Mouse (Mus musculus) limb, embryonic 14.5 days (tissue): ENCODE data around the gene Grap. TPM values are rescaled to one million over a fixed set of nuclear protein-coding genes. Genes with fewer than 3 reads are reported as not detected.

ENCODE experiments used
- ATAC-seq: fragments of 200-750 bp; cut with Nextera tagmentation; 2 replicates; pipeline ENCODE4 v1.8.0; 2017; ENCODE audit warnings: low read depth, moderate number of reproducible peaks, moderate TSS enrichment; ENCODE audit not compliant: low FRiP score
- DNase-seq: peaks from one replicate; pipeline ENCODE4 v3.0.0-alpha.2; 2015; ENCODE audit warnings: low spot score
- H3K27ac ChIP-seq: fragments of 300-500 bp; sonication (generic); replicated peaks from 2 replicates; pipeline ENCODE4 v1.5.1; 2014; ENCODE audit warnings: low read depth, mild to moderate bottlenecking, low read length, moderate library complexity, mixed read lengths
- H3K27me3 ChIP-seq: fragments of 300-500 bp; sonication (generic); 2 replicates; pipeline ENCODE4 v1.6.1; 2014; ENCODE audit warnings: low read length, mixed read lengths; ENCODE audit not compliant: control insufficient read depth, insufficient read depth
- H3K36me3 ChIP-seq: fragments of 300-500 bp; sonication (generic); 2 replicates; pipeline ENCODE4 v1.6.1; 2014; ENCODE audit warnings: mild to moderate bottlenecking, low read length, moderate library complexity, mixed read lengths; ENCODE audit not compliant: control insufficient read depth, insufficient read depth
- H3K4me1 ChIP-seq: fragments of 300-500 bp; sonication (generic); 2 replicates; pipeline ENCODE4 v1.6.1; 2014; ENCODE audit warnings: antibody characterized with exemption, low read length, mixed read lengths; ENCODE audit not compliant: control insufficient read depth, insufficient read depth
- H3K4me2 ChIP-seq: fragments of 300-500 bp; sonication (generic); replicated peaks from 2 replicates; pipeline ENCODE4 v1.6.1; 2014; ENCODE audit warnings: low read depth, mild to moderate bottlenecking, low read length, moderate library complexity; ENCODE audit not compliant: severe bottlenecking
- H3K4me3 ChIP-seq: fragments of 300-500 bp; sonication (generic); replicated peaks from 2 replicates; pipeline ENCODE4 v1.5.1; 2014; ENCODE audit warnings: low read length
- H3K9ac ChIP-seq: fragments of 300-500 bp; sonication (generic); 2 replicates; pipeline ENCODE4 v1.6.1; 2014; ENCODE audit warnings: mild to moderate bottlenecking, low read depth, low read length, moderate library complexity; ENCODE audit not compliant: severe bottlenecking
- H3K9me3 ChIP-seq: fragments of 300-500 bp; sonication (generic); 2 replicates; pipeline ENCODE4 v1.6.1; 2016; ENCODE audit warnings: low read length; ENCODE audit not compliant: control insufficient read depth
- POLR2A ChIP-seq: fragments of 200-500 bp; IDR thresholded peaks from 2 replicates; pipeline ENCODE4 v1.8.0; 2012; ENCODE audit warnings: inconsistent platforms, mild to moderate bottlenecking, moderate library complexity, borderline replicate concordance; ENCODE audit not compliant: insufficient read depth, insufficient read length; ENCODE audit errors: extremely low read depth
- WGBS: fragments of 180-500 bp; shearing (Covaris S2); extraction: QIAGEN DNeasy Blood & Tissue Kit; methylation state at CpG from one replicate; pipeline ENCODE4 v1.1.7; 2014; 5-methylcytosine and 5-hydroxymethylcytosine counted together
- polyA plus RNA-seq, 2 experiments: library from polyadenylated mRNA; depleted of rRNA in 1 of 2; stranded (reverse) in 1 of 2; unstranded in 1 of 2; fragments of >200 nt; fragmentation: Nextera tagmentation in 1 of 2; extraction: Ambion mirVana in 1 of 2; gene quantifications; 2 replicates each; pipeline versions ENCODE4 v1.2.1 to v1.2.3; 2012 to 2014

Grap gene
- polyA plus RNA-seq, 2 experiments: 4.7 to 5.6 TPM

DNA sequence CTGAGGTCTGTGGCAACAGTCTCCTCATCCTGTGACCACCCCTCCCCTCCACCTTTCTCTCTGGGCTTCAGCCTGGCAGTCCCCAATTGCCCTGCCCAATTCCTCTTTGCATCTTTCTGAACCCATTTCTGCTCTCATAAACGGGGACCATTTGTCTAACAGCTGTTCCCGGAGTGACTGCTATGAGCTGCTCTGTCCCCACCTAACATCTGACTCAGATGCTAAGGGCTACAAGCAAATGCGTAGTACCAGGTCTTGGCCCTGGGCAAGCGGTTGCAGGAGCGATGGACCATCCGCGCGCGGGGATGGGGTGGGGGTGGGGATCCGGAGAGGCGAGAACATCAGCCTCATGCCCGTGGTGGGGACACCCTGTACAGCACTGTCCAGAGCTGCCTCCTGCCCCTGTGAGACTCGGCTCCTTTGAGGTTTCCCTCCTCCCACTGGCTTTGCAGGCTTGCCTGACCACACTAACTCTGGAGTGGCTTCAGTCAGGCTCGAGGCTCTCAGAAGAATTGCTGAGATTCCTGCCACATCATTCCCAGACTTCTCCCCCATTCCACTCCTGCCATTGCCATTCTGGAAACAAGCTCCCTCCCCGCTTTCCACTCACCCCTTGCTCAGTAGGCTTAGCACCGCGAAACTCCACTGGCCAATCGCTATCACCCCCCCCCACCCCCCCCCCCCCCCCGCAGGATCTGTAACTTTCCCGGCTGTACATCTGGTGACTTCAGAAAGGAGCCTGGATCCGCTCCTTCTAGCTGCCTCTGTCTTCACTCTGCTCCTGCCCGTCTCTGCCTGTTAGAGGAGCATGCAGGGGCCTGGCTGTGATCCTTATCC lies 37.2 kb upstream of the Grap start:
- Histone ChIP-seq H3K4me2 (peak overlapping the region; percentile 62), H3K9ac (peak overlapping the region; percentile 36; the same call in 1 of the 2 replicates), H3K4me1 (peaks cover 17% of the 10 kb centered on the region), H3K27me3 (no peaks in the 10 kb centered on the region), H3K4me3 (peak overlapping the region; percentile 25), H3K27ac (peak overlapping the region; percentile 19; the same call in 1 of the 2 replicates), H3K36me3 (no peaks in the 10 kb centered on the region), H3K9me3 (no peaks in the 10 kb centered on the region)
- peak; percentile 46 for DNase-seq
- WGBS: 8% methylated on average over 15 of the region's 22 CpGs
- TF ChIP-seq POLR2A: no peak
- peak; percentile 24; the same call in 1 of the 2 replicates for ATAC-seq

DNA sequence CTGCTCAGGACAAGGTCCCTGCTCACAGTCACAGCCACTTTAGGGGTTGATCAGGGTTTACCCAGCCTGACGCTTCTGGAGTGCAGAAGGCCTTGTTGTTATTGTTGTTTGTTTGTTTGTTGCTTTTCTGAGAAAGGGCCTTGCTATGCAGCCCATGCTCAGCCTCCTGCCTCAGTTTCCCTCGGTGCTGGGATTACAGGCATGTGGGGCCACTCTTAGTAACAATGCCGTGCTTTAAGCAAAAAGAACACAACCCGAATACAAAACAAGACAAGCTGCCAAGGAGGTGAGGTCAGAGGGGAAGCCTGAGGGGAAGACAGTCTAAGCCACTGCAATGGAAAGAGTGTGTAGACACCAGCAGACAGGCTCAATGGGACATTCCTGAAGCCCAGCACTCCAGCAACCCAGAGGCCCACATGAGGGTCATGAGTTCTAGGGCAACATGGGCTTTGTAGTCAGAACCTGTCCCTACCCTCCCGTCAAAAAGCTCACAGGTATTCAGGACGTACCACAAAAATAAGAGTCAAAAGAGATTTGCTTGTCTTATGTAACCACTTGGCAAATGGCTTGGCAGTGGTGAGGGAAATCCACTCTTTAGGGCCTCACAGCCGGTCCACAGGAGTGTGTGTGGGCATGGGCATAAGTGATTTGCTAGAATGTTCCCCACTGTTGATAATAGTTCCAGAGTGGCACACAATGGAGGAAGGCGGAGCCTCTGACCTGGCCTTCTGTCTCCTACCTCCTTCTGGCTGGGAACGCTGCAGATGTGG lies 36.4 kb upstream of the Grap start:
- ATAC-seq: no peak

DNA sequence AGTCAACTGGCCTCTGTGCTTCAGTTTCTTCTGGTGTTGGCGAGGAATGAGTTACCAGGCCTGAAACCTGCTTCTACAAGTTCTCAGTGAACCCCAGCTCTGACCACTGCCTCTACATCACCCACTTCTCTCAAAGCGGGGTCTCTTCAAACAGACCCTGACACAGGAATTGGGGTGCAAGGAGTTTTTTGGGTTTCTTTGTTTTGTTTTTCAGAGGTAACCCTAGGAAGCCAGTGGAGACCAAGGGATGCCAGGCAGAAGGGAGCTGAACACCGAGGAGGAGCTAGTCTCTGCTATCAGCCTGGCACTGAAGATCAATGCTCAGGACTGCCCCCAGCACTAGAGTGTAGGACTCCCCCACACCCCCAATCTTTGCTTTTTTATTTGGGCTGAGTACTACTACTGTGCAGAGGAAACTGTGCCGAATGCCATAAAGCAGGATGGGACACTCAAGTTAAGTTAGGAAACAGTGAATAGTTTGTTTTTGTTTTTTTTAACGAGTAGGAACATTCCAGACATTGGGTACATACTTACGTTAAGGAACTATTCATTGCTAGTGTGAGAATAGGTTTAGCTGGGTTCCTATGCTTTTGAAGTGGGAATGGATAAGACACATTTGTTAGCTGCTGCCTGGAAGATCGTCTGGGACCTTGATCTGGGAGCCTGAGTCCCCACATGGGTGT lies 35.6 kb upstream of the Grap start:
- no peaks in the 10 kb centered on the region for H3K36me3 ChIP-seq
- no peak overlapping the region for H3K9ac ChIP-seq
- no peaks in the 10 kb centered on the region for H3K27me3 ChIP-seq
- 71% methylated on average over 7 of the region's 7 CpGs for WGBS
- no peak for TF ChIP-seq POLR2A
- H3K4me2 ChIP-seq: no peak overlapping the region
- H3K9me3 ChIP-seq: no peaks in the 10 kb centered on the region
- no peak overlapping the region for H3K4me3 ChIP-seq
- ATAC-seq (no peak), DNase-seq (no peak)
- H3K27ac ChIP-seq: no peak overlapping the region
- peaks cover 17% of the 10 kb centered on the region for H3K4me1 ChIP-seq

More for the DNA sequence above, 36.4 kb upstream of the Grap start:
- Histone ChIP-seq H3K27ac (no peak overlapping the region; the same call in 1 of the 2 replicates), H3K9ac (0 out of 2 replicates have a peak overlapping the region, but pooled peaks have one; percentile 28), H3K4me2 (peak overlapping the region; percentile 62; the same call in 1 of the 2 replicates), H3K4me1 (peaks cover 17% of the 10 kb centered on the region), H3K36me3 (no peaks in the 10 kb centered on the region), H3K4me3 (no peak overlapping the region), H3K27me3 (no peaks in the 10 kb centered on the region), H3K9me3 (no peaks in the 10 kb centered on the region)
- no peak for TF ChIP-seq POLR2A
- 66% methylated on average over 9 of the region's 9 CpGs for WGBS
- DNase-seq: no peak

DNA sequence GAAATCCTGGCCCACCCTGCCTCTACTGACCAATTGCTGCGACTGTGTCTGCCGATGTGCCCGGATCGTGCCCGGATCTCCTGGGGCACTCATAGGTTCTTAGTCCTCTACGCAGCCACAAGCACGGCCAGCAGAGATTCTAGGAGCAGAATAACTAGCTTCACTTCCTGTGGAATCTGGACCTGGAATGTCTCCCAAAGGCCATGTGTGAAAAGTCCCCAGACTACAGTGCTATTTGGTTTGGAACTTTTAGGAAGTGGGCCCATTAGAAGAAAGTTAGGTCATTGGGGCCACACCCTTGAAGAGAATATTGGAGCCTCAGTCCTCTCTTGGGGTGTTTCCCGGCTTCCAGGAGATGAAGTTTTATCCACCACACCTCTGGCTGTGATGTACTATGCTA lies 34.9 kb upstream of the Grap start:
- no peaks in the 10 kb centered on the region for H3K27me3 ChIP-seq
- H3K4me3 ChIP-seq: no peak overlapping the region
- no peak overlapping the region for H3K9ac ChIP-seq
- peaks cover 17% of the 10 kb centered on the region for H3K4me1 ChIP-seq
- no peak overlapping the region for H3K4me2 ChIP-seq
- 84% methylated on average over 8 of the region's 8 CpGs for WGBS
- TF ChIP-seq POLR2A: no peak
- H3K9me3 ChIP-seq: no peaks in the 10 kb centered on the region
- ATAC-seq (no peak), DNase-seq (no peak)
- no peaks in the 10 kb centered on the region for H3K36me3 ChIP-seq
- no peak overlapping the region for H3K27ac ChIP-seq

DNA sequence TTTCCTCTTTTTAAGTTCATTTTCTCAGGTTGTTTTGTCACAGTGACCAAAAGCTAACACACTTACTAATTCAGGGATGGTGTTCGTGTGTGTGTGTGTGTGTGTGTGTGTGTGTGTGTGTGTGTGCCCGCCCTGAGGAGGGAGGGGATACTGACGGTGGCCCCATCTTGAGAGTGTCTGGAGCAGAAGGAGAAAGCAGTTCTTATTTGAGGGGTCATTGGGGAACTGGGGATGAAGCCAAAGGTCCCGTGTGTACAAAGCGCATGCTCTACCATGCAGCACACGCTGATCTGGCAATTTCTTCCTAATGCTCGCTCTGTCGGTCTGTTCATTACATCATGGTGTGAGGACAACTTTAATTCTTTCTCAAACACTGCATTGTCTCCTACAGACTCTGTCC lies 34.5 kb upstream of the Grap start:
- H3K4me2 ChIP-seq: no peak overlapping the region
- ATAC-seq (no peak), DNase-seq (no peak)
- H3K4me3 ChIP-seq: no peak overlapping the region
- WGBS: 81% methylated on average over 8 of the region's 8 CpGs
- H3K4me1 ChIP-seq: peaks cover 17% of the 10 kb centered on the region
- H3K9me3 ChIP-seq: no peaks in the 10 kb centered on the region
- no peak for TF ChIP-seq POLR2A
- no peaks in the 10 kb centered on the region for H3K36me3 ChIP-seq
- no peaks in the 10 kb centered on the region for H3K27me3 ChIP-seq
- no peak overlapping the region for H3K27ac ChIP-seq
- no peak overlapping the region for H3K9ac ChIP-seq
